Mouse (Mus musculus): ENCODE results near the gene Sec61b.

DNA sequence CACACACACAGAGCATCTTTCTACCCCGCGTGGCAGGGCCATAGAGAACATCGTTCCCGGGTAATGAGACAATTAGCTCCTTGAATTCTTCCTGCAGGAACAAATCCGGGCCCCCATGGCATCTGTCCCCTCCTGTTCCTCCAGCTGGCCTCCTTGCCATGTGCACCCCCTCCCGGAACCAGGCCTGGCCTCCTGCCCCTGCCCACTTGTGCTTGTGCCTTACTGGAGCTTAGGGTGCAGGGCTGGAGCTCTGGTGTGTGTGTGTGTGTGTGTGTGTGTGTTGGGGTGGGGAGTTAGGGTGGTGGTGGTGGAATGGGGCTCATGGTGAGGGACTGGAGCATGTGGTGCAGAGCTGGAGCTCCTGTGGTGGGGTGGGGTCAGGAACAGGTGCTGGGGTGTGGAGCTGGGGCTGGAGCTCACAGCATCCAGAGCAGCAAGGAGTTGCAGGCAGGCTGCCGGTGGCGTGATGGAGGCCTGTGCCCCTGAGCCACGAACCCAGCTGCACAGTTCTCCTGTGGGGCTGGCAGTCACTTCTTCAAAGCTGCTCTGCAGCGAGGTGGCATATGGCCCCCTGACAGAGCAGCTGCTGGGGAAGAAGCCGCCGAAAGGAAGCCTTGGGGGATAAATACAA is 44.2 kb downstream of the Sec61b start:
- TF ChIP-seq FLI1 (IDR thresholded peaks at IDR 0.05; ENCODE audit: low read length) (no peak), GATA1 (IDR thresholded peaks at IDR 0.05; ENCODE audit: borderline replicate concordance, low read length) (no peak)
